Mouse (Mus musculus) layer of hippocampus, adult 18-20 months (tissue): ENCODE results near the gene Scn8a. TPM values are rescaled to one million over a fixed set of nuclear protein-coding genes. Genes with fewer than 3 reads are reported as not detected.

ENCODE experiments used
- DNase-seq, 2 experiments: peaks; one replicate each; pipeline ENCODE4 v3.0.0; 2022; ENCODE audit warnings: low spot score in 2 of 2
- total RNA-seq, 2 experiments: library from RNA; stranded (reverse); gene quantifications; 2 replicates each; pipeline ENCODE4 v1.2.3; 2021

Gene Scn8a
- total RNA-seq, 2 experiments from 2014 or later = 212 to 229 TPM

- DNase-seq = no peak
These were observed 82.6 kb downstream of the Scn8a start for GRCm38 (mm10) chr15:100952292-100952691.

GRCm38 (mm10) chr15:100952854-100953253 lies 83.2 kb downstream of the Scn8a start:
- DNase-seq = no peak

GRCm38 (mm10) chr15:100953955-100954354 lies 84.3 kb downstream of the Scn8a start:
- DNase-seq = peak in 1 of 2 experiments; percentile 51

- DNase-seq = no peak
These were observed 85.1 kb downstream of the Scn8a start for GRCm38 (mm10) chr15:100954751-100955150.

DNA sequence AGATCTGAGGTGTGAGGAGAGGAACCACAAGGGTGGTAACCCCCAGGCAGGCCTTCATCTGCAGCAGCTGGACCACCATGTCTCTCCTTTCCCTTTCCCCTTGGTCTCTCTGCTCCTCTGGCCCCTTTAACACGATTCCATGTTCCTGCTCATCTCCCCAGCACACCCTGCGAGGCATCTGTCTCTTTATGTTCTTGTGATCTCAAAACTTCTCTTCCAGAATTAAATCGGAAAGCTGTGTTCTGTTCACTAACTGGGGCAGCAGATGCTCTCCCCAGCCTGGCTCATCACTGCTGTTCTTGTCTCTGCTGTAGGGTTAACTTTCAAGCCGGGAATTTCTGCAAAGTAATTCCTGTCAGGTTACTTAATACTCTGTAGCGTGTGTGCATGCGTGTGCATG lies 91.3 kb downstream of the Scn8a start:
- peak; percentile 64 to 81 for DNase-seq

DNA sequence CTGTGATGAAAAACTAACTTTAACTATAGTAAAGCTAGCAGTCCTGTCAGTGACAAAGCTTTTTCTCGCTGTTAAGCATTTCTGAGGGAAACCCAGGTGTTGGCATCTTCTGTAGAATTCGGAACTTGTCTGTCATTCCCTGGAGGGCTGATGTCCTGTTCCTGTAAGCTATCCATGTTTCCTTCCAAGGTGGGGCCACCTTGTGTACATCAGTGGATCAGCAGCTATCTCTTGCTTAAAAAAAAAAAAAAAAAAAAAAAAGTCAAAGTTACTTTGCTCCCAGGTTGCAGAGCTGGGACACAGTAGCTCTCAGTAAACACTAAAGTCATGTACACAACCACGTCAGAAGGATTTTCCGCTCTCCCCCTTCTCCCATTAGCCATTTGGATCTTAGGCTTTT lies 91.9 kb downstream of the Scn8a start:
- no peak for DNase-seq

DNA sequence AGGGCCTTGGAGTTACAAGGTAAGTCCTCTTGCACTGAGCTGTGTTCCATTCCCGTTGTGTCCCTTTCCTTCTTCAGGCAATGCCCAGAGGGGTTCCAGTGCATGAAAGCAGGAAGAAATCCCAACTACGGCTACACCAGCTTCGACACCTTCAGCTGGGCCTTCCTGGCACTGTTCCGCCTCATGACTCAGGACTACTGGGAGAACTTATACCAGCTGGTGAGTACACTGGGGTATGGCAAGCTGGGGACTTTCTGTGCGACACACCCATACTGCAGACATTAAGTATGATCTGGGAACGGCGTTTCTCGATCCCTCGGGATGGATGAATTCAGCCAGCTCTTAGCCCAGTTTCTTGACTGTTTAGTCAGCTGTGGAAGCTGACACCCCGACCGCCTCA lies 101.8 kb downstream of the Scn8a start:
- DNase-seq = peak in 1 of 2 experiments; percentile 73

DNA sequence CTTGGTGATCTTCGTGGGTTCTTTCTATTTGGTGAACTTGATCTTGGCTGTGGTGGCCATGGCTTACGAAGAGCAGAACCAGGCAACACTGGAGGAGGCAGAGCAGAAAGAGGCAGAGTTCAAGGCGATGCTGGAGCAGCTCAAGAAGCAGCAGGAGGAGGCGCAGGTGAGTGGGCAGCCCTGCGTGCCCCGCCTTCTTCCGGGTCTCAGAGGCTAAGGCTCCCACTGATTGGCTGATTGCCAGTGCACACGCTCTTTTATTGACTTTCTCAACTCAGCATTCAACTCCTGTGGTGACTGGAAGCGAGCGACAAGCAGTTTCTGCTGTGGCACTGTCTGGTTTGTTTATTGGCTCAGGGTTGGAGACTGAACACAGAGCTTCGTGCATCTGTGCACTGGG lies 103.1 kb downstream of the Scn8a start:
- DNase-seq = no peak

DNA sequence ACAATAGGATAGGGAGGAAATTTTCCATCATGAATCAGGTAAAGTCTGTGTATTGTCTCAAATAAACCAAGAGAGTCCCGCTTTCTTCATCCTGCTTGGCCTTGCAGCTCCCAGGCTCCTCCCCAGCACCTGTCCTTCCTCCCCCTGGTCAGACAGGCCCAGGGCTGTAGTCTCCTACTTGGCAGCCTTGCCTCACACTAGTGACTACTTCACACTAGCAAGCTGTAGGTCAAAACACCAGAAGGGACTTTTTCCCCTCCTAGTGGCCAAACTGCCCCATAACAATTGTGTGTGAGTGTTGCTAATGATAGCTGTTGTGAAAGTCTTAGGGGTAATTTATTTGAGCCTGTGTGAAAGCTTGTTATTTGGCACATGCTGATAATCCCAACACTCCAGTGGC lies 105.0 kb downstream of the Scn8a start:
- DNase-seq = no peak

DNA sequence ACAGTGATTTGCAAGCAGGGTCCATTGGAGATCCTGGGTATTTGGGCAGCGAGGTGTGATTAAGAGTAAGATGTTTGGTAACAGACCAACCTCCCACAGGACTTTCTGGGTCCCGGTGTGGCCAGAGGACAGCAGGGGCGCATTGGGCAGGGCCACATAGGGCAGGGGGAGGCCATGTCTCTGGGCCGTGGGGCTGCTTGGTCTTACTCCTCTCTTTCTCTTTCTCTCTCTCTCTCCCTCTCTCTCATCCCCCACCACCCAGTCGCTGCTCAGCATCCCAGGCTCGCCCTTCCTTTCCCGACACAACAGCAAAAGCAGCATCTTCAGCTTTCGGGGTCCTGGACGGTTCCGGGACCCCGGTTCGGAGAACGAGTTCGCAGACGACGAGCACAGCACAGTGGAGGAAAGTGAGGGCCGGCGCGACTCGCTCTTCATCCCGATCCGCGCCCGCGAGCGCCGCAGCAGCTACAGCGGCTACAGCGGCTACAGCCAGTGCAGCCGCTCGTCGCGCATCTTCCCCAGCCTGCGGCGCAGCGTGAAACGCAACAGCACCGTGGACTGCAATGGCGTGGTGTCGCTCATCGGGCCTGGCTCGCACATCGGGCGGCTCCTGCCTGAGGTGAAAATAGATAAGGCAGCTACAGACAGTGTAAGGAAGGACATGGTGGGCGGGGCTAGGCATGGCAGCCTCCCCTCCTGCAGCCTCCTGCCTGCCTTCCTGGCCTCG lies 113.9 kb downstream of the Scn8a start:
- DNase-seq = peak; percentile 39 to 52

DNA sequence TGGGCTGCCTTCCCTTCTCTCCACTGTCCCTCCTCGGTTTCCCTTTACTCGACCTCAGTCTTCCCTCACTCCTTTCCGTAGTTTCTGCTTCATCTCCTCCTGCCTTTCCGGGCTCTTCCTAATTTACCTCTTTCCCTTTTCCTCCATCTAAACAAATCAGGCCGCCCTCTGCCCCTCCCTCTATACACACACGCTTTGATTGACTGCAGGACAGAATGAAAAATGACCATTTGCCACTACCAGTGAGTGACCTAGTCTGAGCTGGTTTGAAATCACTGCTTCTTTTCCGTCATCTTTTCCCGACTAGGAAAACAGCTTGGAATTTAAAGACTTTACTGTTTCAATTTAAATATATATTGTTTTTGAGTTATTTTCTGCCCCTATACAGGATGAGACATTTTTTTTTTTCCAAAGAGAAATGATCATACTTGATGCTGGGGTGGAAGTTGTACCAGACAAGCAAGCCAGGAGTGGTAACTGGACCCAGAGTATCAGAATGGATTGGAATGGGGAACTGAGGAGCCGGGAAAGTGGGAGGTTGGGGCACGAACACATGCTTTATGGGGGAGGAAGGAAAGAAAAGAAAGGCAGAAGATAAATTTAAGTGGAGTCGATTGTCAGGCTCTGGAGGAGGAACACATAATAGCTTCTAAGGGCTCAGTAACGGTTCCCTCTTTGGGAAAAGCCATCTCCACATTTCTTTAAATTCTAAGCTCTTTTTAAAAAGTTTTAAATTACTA lies 114.7 kb downstream of the Scn8a start:
- DNase-seq = no peak

DNA sequence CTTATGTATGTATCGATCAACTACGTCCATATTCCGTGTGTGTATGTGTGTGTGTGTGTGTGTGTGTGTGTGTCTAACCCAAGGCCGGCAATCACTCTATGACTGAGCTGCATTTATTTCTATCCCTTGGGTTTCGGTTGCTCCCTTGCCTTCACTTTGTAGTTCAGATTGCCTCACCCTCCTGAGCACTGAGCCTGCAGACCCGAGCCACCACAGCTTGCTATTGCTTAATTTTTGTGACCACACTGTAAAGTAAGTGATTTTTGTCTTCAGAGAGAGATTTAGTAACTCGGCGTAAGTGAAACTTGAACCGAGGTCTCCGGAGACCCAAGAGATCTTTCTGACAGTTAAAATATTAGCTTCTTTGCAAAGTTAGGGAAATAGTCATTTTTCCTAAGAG lies 116.8 kb downstream of the Scn8a start:
- DNase-seq = no peak

- no peak for DNase-seq
These were observed 117.4 kb downstream of the Scn8a start for GRCm38 (mm10) chr15:100987031-100987430.

DNA sequence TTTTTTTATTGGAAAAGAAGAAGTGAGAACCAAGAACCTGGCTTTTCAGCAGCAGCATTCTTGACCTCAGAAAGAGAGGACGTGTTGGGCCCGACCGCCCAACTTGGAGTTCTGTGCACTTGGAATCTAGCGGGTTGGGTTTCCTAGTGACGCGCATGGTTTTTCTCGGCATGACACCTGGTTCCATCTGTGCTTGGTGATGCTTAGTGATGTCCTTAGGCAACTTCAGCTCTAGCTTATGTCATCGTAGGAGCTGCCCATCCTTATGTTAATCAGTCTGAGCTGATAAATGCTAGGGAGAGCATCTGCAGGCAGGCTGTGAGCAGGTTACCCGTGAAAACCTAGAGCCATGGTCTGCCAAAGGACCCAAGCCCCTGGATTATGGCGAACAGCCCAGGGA lies 120.6 kb downstream of the Scn8a start:
- DNase-seq = peak in 1 of 2 experiments; percentile 57

- peak in 1 of 2 experiments; percentile 68 for DNase-seq
These were observed 127.4 kb downstream of the Scn8a start for GRCm38 (mm10) chr15:100997090-100997489.

GRCm38 (mm10) chr15:101001685-101002084 lies 132.0 kb downstream of the Scn8a start:
- no peak for DNase-seq

DNA sequence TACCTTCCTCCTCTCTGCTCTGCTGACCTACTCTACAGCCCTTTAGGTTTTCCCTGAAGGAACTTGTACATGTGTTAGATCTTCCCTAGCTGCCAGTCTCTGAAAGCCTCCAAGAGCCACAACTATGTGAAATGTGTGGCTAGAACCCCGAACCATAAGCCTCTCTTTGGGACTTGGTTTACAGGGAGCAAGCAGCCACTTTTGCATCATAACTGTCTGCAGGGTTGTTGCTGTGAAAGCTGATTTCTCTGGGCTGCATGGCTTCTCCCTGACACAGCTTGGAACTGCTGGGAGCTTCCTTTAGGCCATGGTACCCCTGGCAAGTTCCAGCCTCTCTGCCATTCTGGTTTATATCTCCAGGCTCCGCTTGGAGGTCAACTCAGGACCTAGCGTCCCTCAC lies 132.8 kb downstream of the Scn8a start:
- no peak for DNase-seq

- DNase-seq = no peak
These were observed 134.9 kb downstream of the Scn8a start for GRCm38 (mm10) chr15:101004538-101004937.

- peak; percentile 41 to 51 for DNase-seq
These were observed 136.1 kb downstream of the Scn8a start for GRCm38 (mm10) chr15:101005717-101006116.

DNA sequence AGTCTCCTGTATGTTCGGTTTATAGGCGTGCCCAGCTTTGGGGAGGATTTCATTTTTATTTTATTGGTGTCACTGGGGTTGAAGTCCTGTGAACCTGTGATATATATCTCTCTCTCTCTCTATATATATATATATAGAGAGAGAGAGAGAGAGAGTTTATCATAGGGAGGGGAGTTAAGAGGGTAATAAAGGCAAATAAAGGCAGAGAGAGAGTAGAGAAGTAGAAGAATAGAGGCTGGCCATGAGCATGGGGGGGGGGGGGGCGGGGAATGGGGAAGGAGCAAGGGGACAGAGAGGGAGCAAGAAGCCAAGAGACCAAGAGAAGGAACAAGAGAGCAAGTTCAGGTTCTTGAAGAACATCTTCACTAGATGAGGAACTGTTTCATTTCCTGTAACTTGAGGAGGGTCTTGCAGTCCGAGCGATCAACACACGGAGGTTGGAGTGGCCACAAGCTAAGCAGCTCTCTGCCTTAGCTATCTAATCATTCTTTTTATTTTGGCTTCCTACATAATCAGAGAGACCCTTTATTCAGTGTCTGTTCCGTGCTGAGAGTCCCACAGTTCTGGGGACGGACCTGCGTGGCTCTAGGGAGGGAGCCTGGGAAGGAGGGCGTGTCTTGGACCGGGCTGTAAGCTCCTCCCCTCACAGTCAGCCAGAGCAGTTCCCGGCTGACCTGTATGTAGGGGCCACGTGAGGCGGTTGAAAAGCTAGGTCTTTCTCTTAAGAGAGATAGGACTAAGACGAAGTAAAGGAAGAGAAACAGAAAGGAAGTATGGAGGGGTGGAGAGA lies 136.8 kb downstream of the Scn8a start:
- no peak for DNase-seq

- peak in 1 of 2 experiments; percentile 37 for DNase-seq
These were observed 137.6 kb downstream of the Scn8a start for GRCm38 (mm10) chr15:101007236-101007635.
